Mouse (Mus musculus) myocyte (in vitro differentiated cells): ENCODE measurements around the gene Cdc37.

Experiments used
- CEBPB ChIP-seq: IDR thresholded peaks from 2 replicates; pipeline ENCODE4 v1.6.1; 2011; ENCODE audit warnings: mild to moderate bottlenecking, moderate library complexity; ENCODE audit not compliant: poor library complexity, insufficient read depth, severe bottlenecking
- E2F4 ChIP-seq: IDR thresholded peaks from one replicate; pipeline ENCODE4 v1.6.1; 2011; ENCODE audit warnings: mild to moderate bottlenecking, control low read depth, moderate library complexity; ENCODE audit not compliant: insufficient read depth
- MAX ChIP-seq: IDR thresholded peaks from one replicate; pipeline ENCODE4 v1.6.1; 2011; ENCODE audit warnings: low read depth, mild to moderate bottlenecking, control low read depth
- MYOD1 ChIP-seq, 3 experiments: IDR thresholded peaks; one replicate each; pipeline ENCODE4 v1.6.1; 2011; ENCODE audit warnings: control low read depth in 2 of 3, low read depth in 2 of 3, mild to moderate bottlenecking in 2 of 3, moderate library complexity in 1 of 3; ENCODE audit not compliant: insufficient read length in 2 of 3, control insufficient read depth in 1 of 3
- MYOG ChIP-seq, 3 experiments: IDR thresholded peaks; one replicate each; pipeline ENCODE4 v1.6.1; 2011; ENCODE audit warnings: control low read depth in 2 of 3, low read depth in 2 of 3, mild to moderate bottlenecking in 2 of 3; ENCODE audit not compliant: insufficient read length in 2 of 3, control insufficient read depth in 1 of 3, insufficient read depth in 1 of 3
- POLR2A ChIP-seq: IDR thresholded peaks from one replicate; pipeline ENCODE4 v1.6.1; 2011; ENCODE audit warnings: low read depth, mild to moderate bottlenecking, control low read depth, moderate library complexity; ENCODE audit not compliant: insufficient read length
- POLR2AphosphoS2 ChIP-seq: IDR thresholded peaks from one replicate; pipeline ENCODE4 v1.6.1; 2011; ENCODE audit warnings: low read depth, control low read depth; ENCODE audit not compliant: insufficient read length
- REST ChIP-seq: IDR thresholded peaks from one replicate; pipeline ENCODE4 v1.6.1; 2011; ENCODE audit warnings: mild to moderate bottlenecking, control low read depth, moderate library complexity; ENCODE audit not compliant: insufficient read depth, insufficient read length
- SRF ChIP-seq: IDR thresholded peaks from one replicate; pipeline ENCODE4 v1.6.1; 2011; ENCODE audit warnings: low read depth; ENCODE audit not compliant: control insufficient read depth, insufficient read length
- TCF12 ChIP-seq: IDR thresholded peaks from one replicate; pipeline ENCODE4 v1.6.1; 2011; ENCODE audit warnings: mild to moderate bottlenecking, control low read depth; ENCODE audit not compliant: poor library complexity, insufficient read depth, severe bottlenecking
- USF1 ChIP-seq: IDR thresholded peaks from one replicate; pipeline ENCODE4 v1.6.1; 2011; ENCODE audit warnings: low read depth, mild to moderate bottlenecking, control low read depth, moderate library complexity

DNA sequence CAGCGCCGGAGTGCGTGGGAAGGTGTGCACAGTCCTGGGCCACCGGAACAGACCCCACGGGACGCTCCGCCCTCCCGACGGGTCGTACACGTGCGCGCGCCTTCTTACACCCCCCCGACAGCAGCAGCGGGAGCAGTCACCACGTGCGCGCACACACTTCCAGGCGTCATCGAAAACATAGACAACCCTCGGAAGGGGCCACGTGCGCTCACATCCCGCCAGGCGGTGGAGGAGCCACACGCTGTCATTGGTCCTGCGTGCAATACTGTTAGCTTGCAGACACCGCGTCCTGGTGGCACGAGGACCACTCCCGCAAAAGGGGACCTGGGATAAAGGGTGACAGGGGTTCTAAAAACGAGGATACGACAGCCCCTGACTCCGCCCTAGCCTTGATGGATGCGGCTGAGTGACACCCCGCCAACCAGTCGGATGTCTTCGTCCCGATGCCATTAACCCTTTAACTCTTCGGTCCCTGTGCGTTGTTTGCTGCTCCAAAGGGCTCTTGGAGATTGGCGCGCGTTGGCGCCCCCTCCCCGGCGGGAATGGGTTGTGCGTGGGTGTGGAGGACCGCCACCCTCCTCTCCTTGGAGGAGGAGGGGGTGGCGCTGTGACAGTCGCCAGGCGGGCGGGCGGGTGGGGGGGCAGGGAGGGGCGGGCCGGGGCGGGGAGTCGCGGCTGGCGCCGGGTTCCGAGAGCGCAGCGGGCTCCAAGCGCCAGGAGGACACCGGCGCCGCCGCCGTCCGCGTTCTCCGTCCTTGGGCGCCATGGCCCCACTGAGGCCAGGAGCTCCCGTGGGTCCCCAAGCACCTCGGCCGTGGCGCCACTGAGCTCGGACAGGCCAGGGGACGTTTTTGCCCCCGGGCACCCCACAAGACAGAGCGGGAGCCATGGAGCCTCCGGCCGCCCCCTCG, 15.5 kb upstream of the Cdc37 start, which contains the start of gene Pde4a:
- TF ChIP-seq MYOD1 (IDR thresholded peaks at IDR 0.05; ENCODE audit: control insufficient read depth in 1 of 3, insufficient read length in 2 of 3, low read depth in 2 of 3) = no peak
- no peak for TF ChIP-seq MAX
- TF ChIP-seq USF1 = no peak
- peak; percentile 42 for TF ChIP-seq POLR2A
- TF ChIP-seq SRF = no peak
- peak in 1 of 3 experiments; percentile 19 for TF ChIP-seq MYOG (IDR thresholded peaks at IDR 0.05; ENCODE audit: control insufficient read depth in 1 of 3, insufficient read depth in 1 of 3, insufficient read length in 2 of 3, low read depth in 2 of 3)
- no peak for TF ChIP-seq TCF12
- TF ChIP-seq E2F4 = no peak
- TF ChIP-seq CEBPB = no peak
- no peak for TF ChIP-seq REST
- TF ChIP-seq POLR2AphosphoS2 = peak; percentile 17
